In the genomic region with DNA sequence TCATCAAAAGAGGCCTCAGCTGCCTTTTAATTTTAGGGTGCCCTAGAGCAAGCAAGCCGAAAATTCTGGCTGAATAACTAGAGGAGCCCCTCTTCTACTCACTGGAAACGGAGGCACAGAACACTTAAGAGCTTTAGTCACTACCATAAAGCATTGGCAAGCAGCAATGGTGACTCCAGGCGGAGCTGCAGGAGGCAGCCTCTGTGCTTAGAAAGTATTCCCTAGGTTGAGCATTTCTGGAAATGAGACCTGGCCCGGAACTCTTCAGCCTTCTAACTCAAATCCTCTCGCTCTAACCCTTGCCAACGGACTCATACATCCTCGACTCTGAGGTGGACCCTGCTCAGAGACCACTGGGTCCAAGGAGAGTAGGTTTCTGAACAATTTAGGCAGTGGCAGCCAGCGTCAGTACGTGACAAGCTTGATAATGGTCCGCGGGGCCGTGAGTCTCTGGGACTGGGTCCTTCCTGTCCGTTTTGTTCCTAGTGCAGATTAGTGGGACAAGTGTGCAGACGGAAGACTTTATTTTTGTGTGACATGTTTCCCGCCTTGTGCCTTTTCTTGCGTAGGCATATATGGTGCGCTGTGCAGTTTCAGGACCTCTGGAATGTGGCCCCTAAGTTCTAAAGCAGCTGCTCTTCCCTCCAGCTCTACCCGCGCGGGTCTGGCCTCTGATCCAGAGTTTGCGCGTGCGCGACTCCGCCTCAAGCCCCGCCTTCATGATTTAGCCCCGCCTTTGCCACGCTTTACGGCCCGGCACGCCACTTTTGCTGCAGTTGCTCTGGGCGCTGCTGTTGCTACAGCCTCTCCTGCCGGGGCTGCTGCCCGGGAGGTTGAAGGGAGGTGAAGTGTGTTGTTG, we compare ENCODE assay signal across 7 mouse cellular contexts. TPM values are rescaled to one million over a fixed set of nuclear protein-coding genes. Genes with fewer than 3 reads are reported as not detected.
DNase-seq lines count a peak whose midpoint lies in the region; ATAC-seq lines count a peak whose summit lies in the region.

D230025D16Rik (plus strand) TSS at position 733 of the 859 bp plus-strand sequence.

- H3K4me2 ChIP-seq in intestine, embryonic 16.5 days (ENCODE audit: low read depth, low read length), result peak within 1 kb of the TSS; percentile 79
- peak within 1 kb of the TSS; percentile 86 for H3K4me2 ChIP-seq in midbrain, embryonic 11.5 days

- H3K27ac ChIP-seq in intestine, embryonic 16.5 days (ENCODE audit: low read length), result peak within 1 kb of the TSS; percentile 93
- peak within 1 kb of the TSS; percentile 45 for H3K27ac ChIP-seq in midbrain, embryonic 11.5 days (ENCODE audit: low read depth, low read length)

- DNase-seq in adrenal gland, adult 2 months, result peak; percentile 97
- peak; percentile 95 for DNase-seq in embryo, embryonic 11.5 days (ENCODE audit: low read depth, low spot score)
- DNase-seq in gastrocnemius, postnatal 4 days (ENCODE audit: low spot score in 2 of 2), result peak; percentile 94 to 97
- DNase-seq in left cerebral cortex, postnatal 36 days (ENCODE audit: low spot score in 2 of 2), result peak; percentile 94 to 95
- DNase-seq in midbrain, embryonic 11.5 days (ENCODE audit: low spot score, missing footprints), result peak; percentile 100
- peak; percentile 93 for DNase-seq in skeletal muscle tissue, adult 2 months (ENCODE audit: low read depth, low spot score)

- peak; percentile 97 for ATAC-seq in intestine, embryonic 16.5 days
- ATAC-seq in midbrain, embryonic 11.5 days (ENCODE audit: low FRiP score), result peak; percentile 95

- intact Hi-C loops in left cerebral cortex, postnatal 36 days (cut with DNase I), result loop anchor here (5.0 kb wide), 1 partner anchor 582 kb away; the partner anchor contains the start of gene Ciao2b

- no peaks in the 10 kb centered on the region for H3K36me3 ChIP-seq in intestine, embryonic 16.5 days (ENCODE audit: control insufficient read depth, insufficient read depth, low read length)
- no peaks in the 10 kb centered on the region for H3K36me3 ChIP-seq in midbrain, embryonic 11.5 days (ENCODE audit: control insufficient read depth, insufficient read depth, low read length)

- peaks cover 14% of the 10 kb centered on the region for H3K4me1 ChIP-seq in intestine, embryonic 16.5 days (ENCODE audit: control insufficient read depth, insufficient read depth, low read length)
- peaks cover 11% of the 10 kb centered on the region for H3K4me1 ChIP-seq in midbrain, embryonic 11.5 days (ENCODE audit: control insufficient read depth, insufficient read depth, low read length)

- H3K9me3 ChIP-seq in intestine, embryonic 16.5 days (ENCODE audit: control insufficient read depth, low read length), result no peaks in the 10 kb centered on the region
- H3K9me3 ChIP-seq in midbrain, embryonic 11.5 days (ENCODE audit: control insufficient read depth, low read length), result no peaks in the 10 kb centered on the region

- peak within 1 kb of the TSS; percentile 93 for H3K9ac ChIP-seq in intestine, embryonic 16.5 days (ENCODE audit: low read depth, low read length)
- H3K9ac ChIP-seq in midbrain, embryonic 11.5 days (ENCODE audit: low read length), result peak within 1 kb of the TSS; percentile 88

- H3K4me3 ChIP-seq in intestine, embryonic 16.5 days (ENCODE audit: low read length), result peak within 1 kb of the TSS; percentile 97
- peak within 1 kb of the TSS; percentile 92 for H3K4me3 ChIP-seq in midbrain, embryonic 11.5 days (ENCODE audit: low read depth, low read length)

- H3K27me3 ChIP-seq in intestine, embryonic 16.5 days (replicated peaks; ENCODE audit: control insufficient read depth, insufficient read depth, low read length), result no peaks in the 10 kb centered on the region
- H3K27me3 ChIP-seq in midbrain, embryonic 11.5 days (ENCODE audit: control insufficient read depth, insufficient read depth, low read length), result no peaks in the 10 kb centered on the region

- WGBS in intestine, embryonic 16.5 days, result 2% methylated on average over 34 of the region's 34 CpGs
- WGBS in midbrain, embryonic 11.5 days, result 4% methylated on average over 34 of the region's 34 CpGs

RNA-seq across cellular contexts. Expression of gene D230025D16Rik, which starts in this region (rescaled TPM):
- total RNA-seq in adrenal gland, adult 2 months (2021), result 10 to 100 TPM; 20.9 to 30.6 TPM
- 19.3 and 21.5 TPM in 2 replicates for polyA plus RNA-seq in adrenal gland, adult 2 months (2012; rRNA removed)
- total RNA-seq in gastrocnemius, postnatal 4 days (2021), result 10 to 100 TPM; 16.2 to 16.5 TPM
- polyA plus RNA-seq in intestine, embryonic 16.5 days (2015; fragmentation: Nextera tagmentation; extraction: Ambion mirVana), result 20.6 and 21.7 TPM in 2 replicates
- 10 to 100 TPM; 37.8 to 38.5 TPM for total RNA-seq in left cerebral cortex, postnatal 36 days (2021)
- polyA plus RNA-seq in midbrain, embryonic 11.5 days (2014; fragmentation: Nextera tagmentation; extraction: Ambion mirVana), result 32.3 and 32.9 TPM in 2 replicates

Comparison
In these comparisons a context has a peak if more than half of its experiments do, and no peak if none do; other contexts are left out.
1. Peak in every context shown above with its lines: DNase-seq, ATAC-seq, H3K4me3 ChIP-seq and H3K27ac ChIP-seq.